Mouse (Mus musculus) liver, adult 2 months (tissue): ENCODE measurements around the gene Plekha6. TPM values are rescaled to one million over a fixed set of nuclear protein-coding genes. Genes with fewer than 3 reads are reported as not detected.

Experiments used
- DNase-seq: peaks from one replicate; pipeline ENCODE4 v3.0.0-alpha.2; 2011; ENCODE audit warnings: low read depth, low spot score; ENCODE audit errors: extremely low read depth
- H3K27ac ChIP-seq: fragments of 200-500 bp; replicated peaks from 2 replicates; pipeline ENCODE4 v1.5.1; 2012; ENCODE audit warnings: low read depth, mild to moderate bottlenecking, control low read depth, inconsistent platforms, low read length; ENCODE audit not compliant: insufficient read depth
- H3K27me3 ChIP-seq: fragments of 200-500 bp; 2 replicates; pipeline ENCODE4 v1.6.1; 2012; ENCODE audit warnings: mild to moderate bottlenecking, moderate library complexity, low read length, inconsistent platforms; ENCODE audit not compliant: control insufficient read depth, insufficient read depth
- H3K36me3 ChIP-seq: fragments of 200-500 bp; 2 replicates; pipeline ENCODE4 v1.6.1; 2012; ENCODE audit warnings: low read length, inconsistent platforms; ENCODE audit not compliant: control insufficient read depth, insufficient read depth
- H3K4me1 ChIP-seq: fragments of 200-500 bp; 2 replicates; pipeline ENCODE4 v1.6.1; 2011; ENCODE audit warnings: low read length; ENCODE audit not compliant: control insufficient read depth, insufficient read depth
- H3K4me3 ChIP-seq: fragments of 200-500 bp; 2 replicates; pipeline ENCODE4 v1.5.1; 2011; ENCODE audit warnings: low read depth, mild to moderate bottlenecking, control low read depth, low read length, moderate library complexity; ENCODE audit not compliant: insufficient read depth
- H3K79me2 ChIP-seq: fragments of 200-500 bp; 2 replicates; pipeline ENCODE4 v1.6.1; 2012; ENCODE audit warnings: inconsistent platforms, mild to moderate bottlenecking, low read length, moderate library complexity; ENCODE audit not compliant: control insufficient read depth, insufficient read depth
- H3K9ac ChIP-seq: fragments of 200-500 bp; 2 replicates; pipeline ENCODE4 v1.6.1; 2012; ENCODE audit warnings: low read depth, mild to moderate bottlenecking, control low read depth, inconsistent platforms, low read length
- CTCF ChIP-seq: fragments of 200-500 bp; IDR thresholded peaks from 2 replicates; pipeline ENCODE4 v1.5.1; 2011; ENCODE audit warnings: low read depth, low read length, control low read depth
- POLR2A ChIP-seq: fragments of 200-500 bp; IDR thresholded peaks from 2 replicates; pipeline ENCODE4 v1.6.1; 2011; ENCODE audit warnings: low read length, control low read depth; ENCODE audit not compliant: insufficient read depth; ENCODE audit errors: extremely low read depth
- WGBS: fragments of 180-500 bp; shearing (Covaris S2); methylation state at CpG from one replicate; pipeline ENCODE4 v1.1.7; 2018; 5-methylcytosine and 5-hydroxymethylcytosine counted together
- polyA plus RNA-seq: library from polyadenylated mRNA; depleted of rRNA; stranded (reverse); fragments of >200 nt; gene quantifications from 2 replicates; pipeline ENCODE4 v1.2.3, GENCODE M21; 2012
- total RNA-seq: library from RNA; depleted of rRNA; stranded (reverse); fragments of >200 nt; gene quantifications from 2 replicates; pipeline ENCODE4 v1.2.3, GENCODE M21; 2014

Plekha6 gene
- total and polyA plus RNA-seq, 2 experiments = 20.5 to 37.2 TPM

DNA sequence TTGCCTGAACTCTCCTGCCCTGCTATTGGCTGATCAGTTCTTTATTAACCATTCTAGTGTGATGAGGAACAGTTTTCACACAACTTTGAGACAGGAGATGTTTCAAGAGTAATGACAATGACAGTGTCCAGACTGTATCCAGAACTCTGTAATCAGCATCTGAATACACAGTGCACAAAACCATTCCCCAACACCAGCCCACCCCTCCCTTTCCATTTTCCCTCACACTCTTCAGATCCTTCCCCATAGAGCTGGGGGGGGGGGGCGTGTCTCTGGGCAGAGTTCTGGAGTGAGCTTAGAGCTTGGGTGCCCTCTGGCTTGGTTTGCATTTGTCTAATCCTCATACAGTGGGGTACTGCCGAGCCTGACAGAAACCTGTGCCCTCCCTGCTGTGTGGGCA is 39.7 kb downstream of the Plekha6 start:
- H3K79me2 ChIP-seq = no peaks in the 10 kb centered on the region
- 76% methylated on average over 2 of the region's 2 CpGs for WGBS

DNA sequence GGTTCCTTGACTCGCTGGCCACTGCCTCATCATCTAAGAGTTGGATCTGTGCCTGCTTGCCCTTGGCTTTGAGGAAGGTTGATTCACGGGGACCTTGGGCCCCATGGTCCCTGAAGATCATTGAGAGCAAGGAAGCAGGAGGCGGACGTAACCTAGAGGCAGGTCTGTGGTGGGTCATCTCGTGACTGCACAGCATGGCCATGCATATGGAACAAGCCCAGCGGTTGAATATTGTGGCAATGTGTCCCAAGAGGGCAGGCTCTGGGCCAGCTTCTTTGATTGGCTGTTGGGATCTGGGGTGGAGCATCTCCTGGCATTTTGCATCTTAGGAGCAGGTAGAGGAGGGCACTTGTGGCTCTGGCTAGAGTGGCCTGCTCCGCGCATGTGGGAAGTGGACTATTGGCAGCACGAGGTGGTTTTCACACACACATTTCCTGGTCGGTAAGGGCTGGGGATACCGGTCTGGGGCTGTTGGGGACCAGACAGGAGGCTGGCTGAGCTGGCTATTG is 40.4 kb downstream of the Plekha6 start:
- TF ChIP-seq CTCF (no peak), POLR2A (no peak)
- H3K9ac ChIP-seq = no peak overlapping the region
- H3K4me1 ChIP-seq = 0 out of 2 replicates have a peak, but pooled peaks cover 3% of the 10 kb centered on the region
- H3K36me3 ChIP-seq = no peaks in the 10 kb centered on the region
- no peaks in the 10 kb centered on the region for H3K27me3 ChIP-seq
- WGBS = 68% methylated on average over 11 of the region's 11 CpGs
- DNase-seq = no peak
- H3K4me3 ChIP-seq = no peak overlapping the region
- no peak overlapping the region for H3K27ac ChIP-seq
- H3K79me2 ChIP-seq = no peaks in the 10 kb centered on the region

More for the DNA sequence above, 39.7 kb downstream of the Plekha6 start:
- TF ChIP-seq POLR2A (no peak), CTCF (no peak)
- no peak overlapping the region for H3K9ac ChIP-seq
- no peaks in the 10 kb centered on the region for H3K36me3 ChIP-seq
- H3K27ac ChIP-seq = no peak overlapping the region
- no peak for DNase-seq
- H3K4me3 ChIP-seq = no peak overlapping the region
- no peaks in the 10 kb centered on the region for H3K27me3 ChIP-seq
- H3K4me1 ChIP-seq = 0 out of 2 replicates have a peak, but pooled peaks cover 3% of the 10 kb centered on the region

DNA sequence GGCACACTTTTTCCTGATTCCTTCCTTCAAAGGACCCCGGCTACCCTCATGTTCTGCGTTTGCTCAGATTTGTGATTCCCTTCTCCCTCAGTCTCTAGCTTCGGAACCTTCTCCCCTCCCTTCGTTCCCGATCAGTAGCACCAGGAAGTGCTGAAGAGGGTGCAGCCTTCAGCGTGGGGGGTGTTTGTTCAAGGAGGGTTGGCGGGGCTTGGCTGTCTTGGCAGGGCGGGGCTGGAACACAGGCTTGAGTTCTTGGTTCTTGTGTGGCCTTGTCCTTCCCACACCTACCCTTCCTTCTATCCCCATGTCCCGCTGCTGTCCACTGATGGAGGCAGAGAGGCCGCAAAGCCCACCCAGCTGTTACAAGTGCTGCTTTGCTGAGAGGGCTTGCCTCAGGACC is 41.0 kb downstream of the Plekha6 start:
- no peak overlapping the region for H3K9ac ChIP-seq
- H3K27ac ChIP-seq = no peak overlapping the region
- TF ChIP-seq CTCF (no peak), POLR2A (no peak)
- 0 out of 2 replicates have a peak, but pooled peaks cover 3% of the 10 kb centered on the region for H3K4me1 ChIP-seq
- no peaks in the 10 kb centered on the region for H3K79me2 ChIP-seq
- no peaks in the 10 kb centered on the region for H3K27me3 ChIP-seq
- no peaks in the 10 kb centered on the region for H3K36me3 ChIP-seq
- H3K4me3 ChIP-seq = no peak overlapping the region
- DNase-seq = no peak
- WGBS = 66% methylated on average over 10 of the region's 10 CpGs

DNA sequence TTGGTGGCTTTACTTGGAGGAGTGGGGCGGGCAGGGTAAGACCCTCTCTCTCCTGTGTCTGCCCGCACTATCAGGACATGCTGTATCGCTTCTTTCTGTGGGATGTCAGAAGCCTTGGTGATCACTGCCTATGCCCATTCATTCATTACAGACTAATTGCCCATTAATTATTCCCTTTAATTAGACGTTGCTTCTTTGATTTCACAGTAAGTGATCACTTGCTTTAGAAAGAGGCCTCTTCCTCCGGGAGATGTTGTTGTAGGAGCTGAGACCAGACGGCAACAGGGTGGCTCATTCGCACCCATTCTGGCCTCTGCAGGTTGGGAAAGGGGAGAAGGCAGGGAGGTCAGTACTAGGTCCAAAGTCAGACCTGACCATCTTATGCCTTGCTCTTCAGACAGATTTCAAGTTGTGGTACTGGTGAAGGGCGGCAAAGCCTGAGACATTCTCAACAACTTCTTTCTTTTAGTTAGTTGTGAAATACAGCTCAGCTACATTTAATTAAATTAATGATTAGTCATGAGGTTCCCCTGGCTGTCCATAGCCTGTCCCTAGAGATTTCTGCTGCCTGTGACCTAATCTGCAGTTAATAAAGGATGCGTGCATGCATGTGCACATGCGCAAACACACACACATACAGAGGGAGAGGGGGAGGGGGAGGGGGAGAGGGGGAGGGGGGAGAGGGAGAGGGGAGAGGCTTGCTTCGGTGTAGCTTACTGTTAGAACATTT is 44.2 kb downstream of the Plekha6 start:
- peaks cover 10% of the 10 kb centered on the region for H3K4me1 ChIP-seq
- H3K9ac ChIP-seq = no peak overlapping the region

DNA sequence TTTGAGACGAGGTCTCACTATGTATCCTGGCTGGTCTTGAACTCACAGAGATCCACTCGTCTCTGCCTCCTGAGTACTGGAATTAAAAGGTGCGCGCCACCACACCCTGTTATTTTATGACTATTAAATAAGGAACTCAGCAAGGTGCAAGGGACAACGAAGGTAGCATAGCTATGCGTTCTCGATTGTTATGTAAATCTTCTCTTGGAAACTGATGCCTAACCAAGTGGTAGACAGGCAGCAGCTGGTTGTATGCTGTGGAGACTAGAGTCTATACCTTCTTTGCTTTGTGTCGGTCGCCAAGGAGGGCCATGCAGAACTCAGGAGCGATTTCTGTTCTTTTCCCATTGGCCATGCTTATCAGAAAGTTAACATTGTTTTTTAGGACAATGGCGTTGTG is 45.0 kb downstream of the Plekha6 start:
- no peaks in the 10 kb centered on the region for H3K79me2 ChIP-seq
- H3K4me3 ChIP-seq = no peak overlapping the region
- no peak for DNase-seq
- WGBS = 92% methylated on average over 11 of the region's 11 CpGs
- no peak overlapping the region for H3K27ac ChIP-seq
- TF ChIP-seq POLR2A (no peak), CTCF (no peak)
- H3K36me3 ChIP-seq = no peaks in the 10 kb centered on the region
- no peaks in the 10 kb centered on the region for H3K27me3 ChIP-seq
- no peak overlapping the region for H3K9ac ChIP-seq
- peaks cover 16% of the 10 kb centered on the region for H3K4me1 ChIP-seq

More for the DNA sequence above, 44.2 kb downstream of the Plekha6 start:
- H3K27ac ChIP-seq = no peak overlapping the region
- H3K27me3 ChIP-seq = no peaks in the 10 kb centered on the region
- TF ChIP-seq POLR2A = no peak
- no peak for TF ChIP-seq CTCF
- WGBS = 90% methylated on average over 11 of the region's 11 CpGs
- no peak overlapping the region for H3K4me3 ChIP-seq
- no peak for DNase-seq
- H3K36me3 ChIP-seq = no peaks in the 10 kb centered on the region
- H3K79me2 ChIP-seq = no peaks in the 10 kb centered on the region

DNA sequence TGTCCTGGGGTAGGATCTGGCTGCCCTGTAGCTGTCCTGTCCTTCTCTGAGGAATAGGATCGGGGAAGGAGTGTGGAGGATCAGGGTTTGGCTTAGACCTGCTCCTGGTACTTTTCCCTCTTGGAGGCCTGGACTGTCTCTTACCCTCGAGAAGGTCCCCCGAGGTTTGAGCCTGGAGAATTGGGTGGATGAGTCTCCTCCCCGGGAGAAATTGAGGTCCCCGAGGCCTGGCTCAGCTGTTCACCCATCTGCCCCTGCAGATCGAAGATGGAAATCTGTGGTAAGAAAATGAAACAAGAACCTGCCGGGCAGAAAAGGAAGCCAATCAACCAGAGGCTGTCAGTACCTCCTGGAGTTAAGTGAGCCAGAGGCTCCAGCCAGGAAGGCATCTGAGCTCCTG is 45.5 kb downstream of the Plekha6 start:
- WGBS = 77% methylated on average over 7 of the region's 7 CpGs
- H3K79me2 ChIP-seq = no peaks in the 10 kb centered on the region
- no peak overlapping the region for H3K4me3 ChIP-seq
- DNase-seq = no peak
- no peak overlapping the region for H3K9ac ChIP-seq
- H3K27ac ChIP-seq = no peak overlapping the region
- H3K27me3 ChIP-seq = no peaks in the 10 kb centered on the region
- peaks cover 19% of the 10 kb centered on the region for H3K4me1 ChIP-seq
- H3K36me3 ChIP-seq = no peaks in the 10 kb centered on the region
- TF ChIP-seq CTCF (no peak), POLR2A (no peak)
